Mouse (Mus musculus) frontal cortex, postnatal 14 days (tissue): ENCODE measurements at regions not wholly inside any gene's neighbourhood (a gene's known extent, or its start where the extent isn't known, plus 50 kb on each side); places are given as distances from the start of the nearest gene placed in this dataset.
"Not testable (repeated sequence)": the region's sequence is repeated elsewhere in the genome, so short reads cannot be mapped to it uniquely, and the experiment has no call there.

Experiments
- DNase-seq, 2 experiments: peaks; one replicate each; pipeline ENCODE4 v3.0.0; 2022; ENCODE audit warnings: low spot score in 2 of 2

DNA sequence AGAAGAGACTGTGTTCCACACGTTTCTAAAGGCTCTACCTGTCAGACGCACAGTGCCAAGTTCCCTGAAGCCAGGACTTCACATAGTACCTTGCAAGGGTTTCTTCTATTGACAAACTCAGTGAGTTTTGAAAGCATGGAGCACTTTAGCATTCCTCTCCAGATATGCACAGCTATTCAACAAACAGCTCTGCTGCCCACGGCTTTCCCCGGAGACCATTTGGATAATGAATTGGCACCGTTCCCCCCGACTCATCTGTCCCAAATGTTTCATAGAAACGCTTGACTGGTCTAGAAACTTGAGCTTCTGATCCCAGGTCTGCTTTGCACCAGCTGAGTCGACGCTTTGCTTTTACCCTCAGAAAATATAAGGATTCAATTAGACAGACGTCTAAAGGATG, 162.2 kb upstream of the St6galnac5 start:
- DNase-seq = no peak

DNA sequence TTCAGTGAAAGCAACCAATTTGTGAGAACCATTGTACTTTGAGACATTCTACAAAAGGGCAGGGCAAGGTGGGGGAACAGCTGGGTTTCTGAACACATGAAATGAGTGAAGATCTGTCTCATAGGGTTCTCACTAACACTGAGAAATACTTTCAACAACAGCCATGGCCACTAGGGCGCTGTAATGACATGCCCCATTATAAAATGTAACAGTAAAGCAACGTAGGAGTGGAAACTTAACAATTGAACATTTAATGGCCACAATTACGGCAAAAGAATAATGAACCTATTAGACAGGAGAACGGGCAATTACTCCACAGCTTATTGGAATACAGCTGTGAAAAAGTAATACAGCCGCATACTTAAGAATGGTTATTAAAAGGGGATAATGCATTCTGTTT, 158.9 kb upstream of the St6galnac5 start:
- DNase-seq = no peak

DNA sequence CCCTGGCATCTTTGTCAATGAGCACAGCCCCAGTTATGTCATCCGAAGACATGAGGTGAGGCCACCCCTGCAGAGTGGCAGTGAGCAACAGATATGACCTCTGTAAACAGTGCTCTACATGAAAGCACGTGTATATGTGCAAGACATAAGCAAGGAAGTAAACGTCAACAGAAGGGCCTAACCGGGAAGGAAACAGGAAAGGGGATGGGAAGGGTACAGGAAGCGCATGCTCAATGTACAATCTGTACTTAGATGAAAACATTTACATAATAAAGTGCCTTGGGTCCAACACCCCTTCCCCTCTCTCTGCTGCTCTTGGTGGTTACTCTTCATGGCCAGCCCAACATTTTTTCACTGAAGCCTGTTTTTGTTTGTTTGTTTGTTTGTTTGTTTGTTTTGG, 143.3 kb upstream of the St6galnac5 start:
- DNase-seq = no peak

DNA sequence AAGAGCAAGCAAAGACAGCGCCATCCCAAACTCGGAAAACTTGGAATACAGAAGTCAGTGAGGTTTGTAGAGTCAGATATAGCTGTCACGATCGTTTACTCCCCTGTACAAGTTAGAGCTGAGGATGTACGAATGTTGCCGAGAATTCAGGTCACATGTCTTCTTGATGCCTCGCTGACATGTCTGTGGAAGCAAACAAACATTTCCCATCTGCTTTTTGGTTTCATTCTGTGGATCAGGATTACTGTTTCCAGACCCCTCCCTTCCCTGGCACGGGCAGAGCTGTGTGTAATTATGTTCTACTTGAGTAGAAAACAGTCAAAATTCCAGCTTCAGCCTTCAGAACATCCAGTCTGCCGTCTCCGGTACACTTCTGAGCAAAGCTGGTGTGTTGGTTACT, 139.9 kb upstream of the St6galnac5 start:
- peak in 1 of 2 experiments; percentile 13 for DNase-seq

DNA sequence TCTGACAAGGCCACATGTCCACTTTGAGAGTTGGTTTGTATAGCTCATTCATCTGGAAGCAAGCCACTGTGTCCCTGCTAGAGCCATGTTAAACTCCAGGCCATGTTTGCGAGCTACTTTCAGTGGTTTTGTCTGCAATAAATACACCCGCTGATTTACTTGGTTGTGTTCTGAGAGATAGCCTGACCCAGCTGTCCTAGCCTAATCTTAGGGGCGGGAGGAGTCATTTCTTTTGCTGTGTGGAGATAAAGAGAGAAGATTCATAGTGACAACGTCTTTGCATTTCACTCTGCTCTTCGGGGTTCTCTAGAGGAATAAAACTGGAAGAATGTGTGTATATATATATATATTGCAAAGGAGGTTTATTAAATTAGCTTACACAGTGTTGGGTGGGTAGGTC, 137.1 kb upstream of the St6galnac5 start:
- DNase-seq = no peak

DNA sequence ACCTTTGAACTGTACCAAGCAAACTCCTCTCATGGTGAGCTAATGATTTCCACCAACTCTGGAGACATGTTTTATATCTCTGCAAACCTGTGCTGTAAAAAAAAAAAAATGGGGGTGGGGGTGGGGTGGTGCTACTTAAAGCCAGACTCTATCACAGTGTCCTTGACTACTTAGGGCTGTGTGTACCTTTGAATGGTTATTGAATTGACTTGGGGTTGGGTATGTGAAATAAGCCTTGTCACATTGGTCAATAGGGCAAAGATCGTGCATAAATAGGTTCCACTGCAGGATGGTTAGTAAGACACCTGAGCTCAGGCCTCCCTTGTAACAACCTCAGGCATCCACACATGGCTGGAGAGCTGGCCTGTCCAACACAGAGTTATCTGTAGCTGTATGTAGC, 136.6 kb upstream of the St6galnac5 start:
- no peak for DNase-seq

DNA sequence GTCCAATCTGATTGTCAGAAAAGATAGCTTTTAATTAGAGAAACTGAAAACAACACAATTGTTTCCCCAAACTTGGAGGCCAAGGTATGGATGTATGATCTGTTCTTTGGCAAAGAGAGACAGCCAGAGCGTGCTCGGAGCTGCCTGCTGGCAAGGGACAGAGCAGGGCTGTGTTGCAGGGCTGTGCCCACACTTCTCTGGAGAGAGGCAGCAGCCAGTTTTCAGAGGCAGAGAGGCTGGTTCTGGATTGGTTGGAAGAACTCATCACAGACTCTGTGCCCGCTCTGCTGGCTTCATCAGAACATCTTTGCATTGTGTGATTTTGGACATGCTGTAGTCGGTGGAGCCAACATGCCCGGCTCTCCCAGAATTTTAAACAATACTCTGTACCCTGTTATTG, 123.5 kb upstream of the St6galnac5 start:
- no peak for DNase-seq

DNA sequence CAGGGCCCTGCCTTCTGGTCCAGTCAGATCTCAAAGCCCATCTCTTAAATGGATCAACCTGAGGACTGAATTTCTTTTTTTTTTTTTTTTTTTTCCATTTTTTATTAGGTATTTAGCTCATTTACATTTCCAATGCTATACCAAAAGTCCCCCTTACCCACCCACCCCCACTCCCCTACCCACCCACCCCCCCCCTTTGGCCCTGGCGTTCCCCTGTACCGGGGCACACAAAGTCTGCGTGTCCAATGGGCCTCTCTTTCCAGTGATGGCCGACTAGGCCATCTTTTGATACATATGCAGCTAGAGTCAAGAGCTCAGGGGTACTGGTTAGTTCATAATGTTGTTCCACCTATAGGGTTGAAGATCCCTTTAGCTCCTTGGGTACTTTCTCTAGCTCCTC, 108.5 kb upstream of the St6galnac5 start:
- DNase-seq = not testable (repeated sequence)

DNA sequence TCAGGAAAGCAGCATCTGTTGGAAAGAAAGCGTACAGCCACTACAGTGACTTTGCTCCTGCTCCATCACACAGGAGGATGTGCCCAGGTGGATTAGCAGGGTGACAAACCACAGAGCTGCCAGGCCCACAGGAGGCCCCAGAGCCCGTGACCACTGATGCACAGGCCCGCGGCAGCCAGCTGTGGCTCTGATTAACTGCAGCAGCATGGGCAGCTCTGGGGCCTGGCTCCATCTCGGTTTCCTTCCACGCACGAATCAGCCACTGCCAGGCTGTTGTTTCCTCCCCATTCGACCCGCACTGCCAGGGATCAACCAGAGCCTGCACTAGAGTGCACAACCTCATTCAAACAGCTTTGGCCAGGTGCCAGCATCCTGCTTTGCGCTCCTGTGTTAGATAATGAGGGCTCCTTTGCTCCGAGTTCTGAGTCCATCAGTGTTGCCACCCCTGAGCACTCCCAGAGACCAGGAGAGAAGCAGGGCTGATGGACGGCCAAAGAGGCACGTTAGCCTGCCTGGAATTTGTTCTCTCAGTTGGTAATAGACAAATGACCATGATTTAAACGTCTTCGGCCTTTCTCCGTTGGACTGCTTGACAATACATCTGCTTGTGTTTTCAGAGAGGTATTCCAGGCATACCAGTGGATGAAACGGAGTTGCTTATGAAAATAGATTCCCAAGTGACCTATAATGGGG, 103.2 kb upstream of the St6galnac5 start:
- DNase-seq = peak in 1 of 2 experiments; percentile 45

DNA sequence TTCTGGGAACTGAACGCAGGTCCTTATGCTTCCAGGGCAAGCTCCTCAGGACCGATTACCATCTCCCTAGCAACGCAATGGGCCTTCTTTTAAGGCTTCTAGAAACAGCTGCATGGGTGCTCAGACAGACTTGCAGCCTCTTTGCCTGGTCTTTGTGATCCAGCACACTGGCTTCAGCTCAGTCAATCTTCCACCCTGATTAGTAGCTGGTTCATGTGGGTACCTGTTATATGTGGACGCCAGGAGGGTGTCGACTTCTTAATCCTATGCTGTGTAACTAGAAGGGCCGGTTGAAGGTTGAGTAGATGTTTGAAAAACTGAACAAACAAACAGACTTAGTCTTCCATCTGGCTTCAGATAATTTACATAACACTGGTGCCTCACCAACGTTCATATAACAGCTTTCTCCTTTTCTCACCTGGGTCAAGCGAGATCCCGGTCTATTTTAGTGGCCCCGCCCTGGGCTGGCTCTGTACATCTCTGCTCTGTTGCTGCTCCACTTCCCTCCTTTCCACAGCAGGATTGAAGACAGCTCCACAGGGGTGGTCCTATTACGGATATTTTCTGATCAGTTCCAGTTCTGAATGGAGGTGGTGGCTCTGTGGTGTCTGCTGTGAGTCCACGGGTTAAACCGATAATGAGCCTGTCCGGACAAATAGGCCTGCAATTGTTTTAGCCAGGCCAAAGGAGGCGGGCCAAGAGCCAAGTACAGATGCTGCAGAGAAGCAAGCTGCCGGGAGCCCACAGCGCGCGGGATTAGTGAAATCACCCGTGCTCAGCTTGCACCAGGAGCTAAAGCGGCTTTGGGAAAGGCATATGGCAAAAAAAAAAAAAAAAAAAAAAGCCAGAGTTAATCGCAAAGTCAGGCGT, 102.4 kb upstream of the St6galnac5 start:
- DNase-seq = peak in 1 of 2 experiments; percentile 29

DNA sequence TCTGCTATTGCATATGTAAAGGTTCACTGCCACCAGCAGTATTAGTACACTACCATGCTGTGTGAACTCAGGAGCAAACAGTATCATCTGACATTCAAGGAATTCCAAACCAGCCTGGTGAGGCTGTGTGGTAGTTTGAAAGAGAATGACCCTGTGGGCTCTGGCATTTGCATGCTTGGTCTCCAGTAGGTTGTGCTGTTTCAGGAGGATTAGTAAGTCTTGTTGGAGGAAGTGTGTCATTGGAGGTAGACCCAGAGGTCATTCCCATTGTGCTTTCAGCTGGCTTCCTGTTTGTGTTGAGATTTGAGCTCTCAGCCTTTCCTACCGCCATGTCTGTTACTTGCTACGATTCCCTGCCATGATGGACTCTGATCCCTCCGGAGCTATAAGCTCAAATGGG, 98.3 kb upstream of the St6galnac5 start:
- DNase-seq = no peak

DNA sequence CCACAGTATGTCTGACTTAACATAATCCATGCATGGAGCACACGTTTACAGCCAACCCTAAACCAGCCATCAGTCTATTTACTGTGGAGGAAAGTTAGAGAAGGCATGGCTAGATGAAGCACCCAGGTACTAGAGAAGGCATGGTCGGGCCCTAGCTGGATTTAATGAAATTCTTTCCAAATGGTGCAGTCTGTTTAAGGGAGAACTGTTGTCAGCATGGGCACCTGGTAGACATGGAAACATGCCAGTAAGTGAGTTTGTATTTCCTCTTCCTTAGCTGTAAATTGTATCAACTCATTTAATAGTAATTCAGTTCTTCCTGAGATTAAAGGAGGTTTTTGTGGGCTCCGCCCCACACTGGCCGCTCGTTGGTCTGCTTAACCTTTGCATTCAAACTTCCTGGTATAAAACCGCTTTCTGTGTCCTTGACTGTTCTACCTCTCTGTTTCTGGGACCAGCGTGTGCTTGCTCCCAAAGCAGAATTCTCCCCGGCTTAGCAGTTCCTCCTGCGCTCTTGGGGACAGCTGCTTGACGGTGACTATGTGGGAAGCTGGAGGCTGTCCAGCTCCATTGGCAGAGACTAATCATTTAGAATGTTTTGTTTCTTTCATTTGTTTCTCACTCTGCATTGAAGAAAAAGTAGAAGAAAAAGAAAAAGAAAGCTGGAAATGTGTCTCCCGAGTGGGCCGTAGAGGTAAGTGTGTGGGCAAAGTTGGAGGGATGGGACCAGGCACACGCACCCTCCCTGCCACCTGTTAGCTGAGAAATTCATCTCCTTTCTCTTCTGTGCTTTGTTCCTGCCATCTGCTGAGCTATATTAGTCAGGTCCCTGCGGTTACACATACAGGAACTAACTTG, 96.0 kb upstream of the St6galnac5 start:
- DNase-seq = peak; percentile 26 to 51

DNA sequence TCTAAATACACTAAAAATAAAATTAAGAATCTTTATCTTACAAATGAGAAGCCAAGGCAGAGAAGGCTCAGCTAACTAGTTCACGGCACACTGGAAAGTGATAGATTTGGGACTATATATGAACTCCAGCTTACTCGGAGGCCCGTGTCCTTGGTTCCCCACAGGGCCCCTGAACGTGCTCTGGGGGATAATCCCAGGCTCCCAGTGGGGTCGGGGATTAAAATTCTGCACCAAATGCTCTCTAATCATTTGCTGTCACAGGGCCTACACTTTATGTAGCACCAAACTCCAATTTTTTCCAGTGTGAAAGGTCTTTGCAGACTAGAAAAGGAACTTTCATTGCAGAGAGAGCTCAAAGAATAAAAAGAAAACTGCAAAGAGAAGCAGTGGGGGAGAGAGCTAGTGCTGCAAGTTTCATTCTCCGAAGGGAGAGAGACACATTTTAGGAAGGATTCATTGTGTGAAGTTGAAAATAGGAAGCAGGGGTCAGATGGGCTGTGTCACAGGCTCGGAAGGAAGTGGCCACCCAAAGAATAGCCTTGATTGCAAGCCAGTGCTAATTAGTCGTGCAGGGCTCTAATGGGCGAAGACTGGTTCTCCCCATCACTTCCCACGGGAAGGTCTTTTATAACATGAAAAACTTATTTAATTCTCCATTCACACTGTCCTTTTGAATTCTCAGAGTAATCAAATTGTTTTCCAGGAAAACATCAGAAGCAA, 90.3 kb upstream of the St6galnac5 start:
- DNase-seq = no peak

DNA sequence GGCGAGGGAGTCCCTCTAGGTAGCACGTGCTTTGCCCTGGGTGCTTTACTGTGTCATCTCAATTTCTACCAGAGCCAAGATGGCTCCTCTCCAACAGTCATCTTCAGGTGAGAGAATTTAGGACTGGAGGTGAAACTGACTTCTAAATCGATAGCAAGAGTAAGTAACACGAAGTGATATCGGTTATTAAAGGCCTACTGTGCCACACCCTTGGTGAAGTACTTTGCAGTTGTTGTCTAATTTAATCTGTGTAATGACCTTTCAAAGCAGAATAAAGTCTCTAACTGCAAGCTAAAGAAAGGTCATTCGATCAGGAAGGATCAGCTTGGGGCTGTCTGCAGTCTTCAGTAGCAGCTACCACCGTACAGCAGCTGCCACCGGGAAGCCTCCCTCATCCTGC, 89.5 kb upstream of the St6galnac5 start:
- no peak for DNase-seq

DNA sequence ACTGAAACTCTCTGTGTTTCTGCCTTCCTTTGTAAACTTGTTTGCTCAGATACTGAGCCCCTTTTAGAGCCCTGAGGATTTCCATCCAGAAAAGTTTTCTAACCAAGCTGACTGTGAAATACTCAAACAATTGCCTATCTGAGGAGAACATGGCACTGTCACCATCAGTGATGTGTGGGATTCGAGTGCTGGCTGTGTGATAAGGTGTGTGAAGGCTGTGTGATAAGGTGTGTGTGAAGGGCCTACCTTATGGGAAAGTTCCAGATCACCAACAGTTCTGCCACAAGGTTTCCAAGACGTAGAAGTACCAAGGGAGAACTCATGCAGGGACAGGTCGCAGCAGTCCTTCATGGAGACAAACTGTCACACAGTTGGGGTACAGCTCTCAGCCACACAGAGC, 89.1 kb upstream of the St6galnac5 start:
- no peak for DNase-seq

DNA sequence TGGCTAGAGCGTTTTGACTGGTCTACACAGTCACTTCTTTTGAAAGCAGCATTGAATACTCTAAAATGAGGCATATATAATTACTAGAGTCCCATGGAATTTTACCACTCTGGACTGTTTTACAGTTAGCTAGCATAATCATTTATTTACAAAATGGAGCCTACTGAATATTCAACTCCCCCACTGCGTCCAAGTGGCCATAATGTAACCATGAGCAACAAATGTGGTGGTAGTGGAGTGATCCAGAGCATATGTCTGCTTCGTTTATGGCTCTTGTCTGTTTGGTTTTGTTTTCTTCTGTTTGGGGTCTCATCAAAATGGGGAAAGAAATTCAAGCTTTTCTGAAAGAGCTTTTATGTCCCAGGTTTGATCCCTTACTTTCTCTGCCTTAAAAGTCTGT, 83.8 kb upstream of the St6galnac5 start:
- no peak for DNase-seq

DNA sequence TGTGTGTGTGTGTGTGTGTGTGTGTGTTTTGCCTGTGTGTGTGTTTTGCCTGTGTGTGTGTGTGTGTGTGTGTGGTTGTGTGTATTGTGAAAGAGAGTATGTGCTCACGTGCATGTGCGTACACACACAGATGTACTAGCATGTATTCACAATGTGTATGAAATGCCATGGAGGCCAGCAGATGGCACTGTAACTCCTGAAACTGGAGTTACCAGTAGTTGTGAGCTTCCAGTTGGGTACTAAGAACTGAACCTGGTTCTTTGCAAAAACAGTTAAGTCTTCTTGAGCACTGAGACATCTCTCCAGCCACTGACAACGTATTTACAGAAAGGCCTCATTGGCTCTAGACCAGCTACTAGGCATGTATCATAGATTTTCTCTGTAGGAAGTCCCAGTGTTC, 71.1 kb upstream of the St6galnac5 start:
- DNase-seq = no peak

DNA sequence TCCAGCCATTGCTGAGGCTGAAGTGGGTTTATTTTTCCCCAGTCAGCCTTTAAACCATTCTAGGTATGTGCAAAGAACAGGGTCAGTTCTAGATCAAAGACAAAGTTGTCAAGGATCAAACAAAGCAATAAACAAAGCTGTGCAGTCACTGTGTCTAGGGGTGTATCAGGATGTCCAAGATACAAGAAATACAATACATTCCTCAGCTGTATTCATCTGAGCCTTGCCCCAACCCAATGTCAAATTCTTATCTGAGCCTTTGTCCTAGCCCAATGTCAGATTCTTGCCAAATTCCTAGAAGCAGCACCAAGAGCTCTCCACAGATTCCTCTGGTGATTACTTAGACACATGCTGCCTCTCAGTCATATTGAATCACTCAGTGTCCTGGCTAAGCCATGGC, 69.5 kb upstream of the St6galnac5 start:
- no peak for DNase-seq

DNA sequence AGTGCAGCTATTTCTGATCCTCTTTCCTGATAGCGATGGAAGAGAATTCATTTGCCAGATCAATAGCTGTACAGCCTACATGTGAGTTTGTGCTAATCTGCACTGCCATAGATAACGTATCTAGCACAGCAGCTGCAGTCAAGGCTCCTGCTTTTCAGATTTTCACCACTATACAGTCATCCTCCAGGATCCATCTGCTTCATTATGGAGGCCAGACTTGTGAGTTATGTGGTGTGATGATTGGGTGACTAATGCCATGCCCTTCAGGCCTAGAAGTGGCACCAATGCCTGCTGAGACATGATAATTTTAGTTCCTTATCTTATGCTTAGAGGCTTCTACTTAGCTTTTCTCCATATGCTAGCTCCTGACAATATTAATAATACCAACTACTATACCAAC, 63.3 kb upstream of the St6galnac5 start:
- no peak for DNase-seq

DNA sequence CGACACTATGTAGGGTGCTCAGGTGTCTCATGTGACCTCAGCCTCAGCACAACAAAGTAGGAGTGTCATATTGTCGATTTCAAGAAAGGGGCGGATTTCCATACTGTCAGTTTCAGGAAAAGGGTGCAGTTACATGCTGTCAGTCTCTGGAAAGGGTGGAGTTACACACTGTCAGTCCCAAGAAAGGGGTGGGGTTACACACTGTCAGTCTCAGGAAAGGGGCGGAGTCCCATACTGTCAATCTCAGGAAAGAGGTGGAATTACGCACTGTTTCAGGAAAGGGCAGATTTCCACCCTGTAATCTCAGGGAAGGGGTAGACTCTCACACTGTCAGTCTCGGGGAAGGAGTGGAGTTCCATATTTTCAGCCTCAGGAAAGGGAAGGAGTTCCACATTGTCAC, 51.9 kb upstream of the St6galnac5 start:
- DNase-seq = no peak
